Mouse (Mus musculus): ENCODE measurements around the gene 4931406P16Rik.
A peak's percentile ranks its signal among the peaks of the same experiment; 100 is the strongest.
"Not testable (repeated sequence)": the region's sequence is repeated elsewhere in the genome, so short reads cannot be mapped to it uniquely, and the experiment has no call there.

Gene 4931406P16Rik

GRCm38 (mm10) chr7:34214644-34215043 lies 98.7 kb downstream of the 4931406P16Rik start:
- peak; percentile 40 for DNase-seq (ENCODE audit: low read depth, low spot score)

GRCm38 (mm10) chr7:34213281-34213680 lies 100.1 kb downstream of the 4931406P16Rik start:
- DNase-seq (ENCODE audit: low read depth, low spot score): no peak

- no peak for DNase-seq (ENCODE audit: low read depth, low spot score)
Measured at GRCm38 (mm10) chr7:34208027-34208745, 105.2 kb downstream of the 4931406P16Rik start.

- no peak for DNase-seq (ENCODE audit: low read depth, low spot score)
Measured at GRCm38 (mm10) chr7:34206331-34206730, 107.0 kb downstream of the 4931406P16Rik start.

GRCm38 (mm10) chr7:34202147-34202546 lies 111.2 kb downstream of the 4931406P16Rik start:
- not testable (repeated sequence) for DNase-seq (ENCODE audit: low read depth, low spot score)

- DNase-seq (ENCODE audit: low read depth, low spot score): no peak
Measured at GRCm38 (mm10) chr7:34200829-34201228, 112.5 kb downstream of the 4931406P16Rik start.

GRCm38 (mm10) chr7:34198346-34198745 lies 115.0 kb downstream of the 4931406P16Rik start:
- peak; percentile 56 for DNase-seq (ENCODE audit: low read depth, low spot score)

GRCm38 (mm10) chr7:34196132-34197128 lies 116.9 kb downstream of the 4931406P16Rik start, which contains the start of gene Pdcd2l:
TSS of gene Pdcd2l (minus strand) at chr7:34196661.
- peak; percentile 95 for DNase-seq (ENCODE audit: low read depth, low spot score)

GRCm38 (mm10) chr7:34195632-34196031 lies 117.7 kb downstream of the 4931406P16Rik start:
- DNase-seq (ENCODE audit: low read depth, low spot score): peak; percentile 11

GRCm38 (mm10) chr7:34192825-34193224 lies 120.5 kb downstream of the 4931406P16Rik start:
- DNase-seq (ENCODE audit: low read depth, low spot score): peak; percentile 16

- peak; percentile 18 for DNase-seq (ENCODE audit: low read depth, low spot score)
Measured at GRCm38 (mm10) chr7:34189376-34189989, 123.9 kb downstream of the 4931406P16Rik start.
